Mouse (Mus musculus) left cerebral cortex, postnatal 25 days (tissue): ENCODE data around the gene Lima1. TPM values are rescaled to one million over a fixed set of nuclear protein-coding genes. Genes with fewer than 3 reads are reported as not detected.

Source experiments
- total RNA-seq, 2 experiments: library from RNA; stranded (reverse); gene quantifications; 2 replicates each; pipeline ENCODE4 v1.2.3; 2021

Lima1 gene
- total RNA-seq, 2 experiments from 2014 or later = 9.1 to 9.3 TPM

Other genes with a start within 250 kb of the Lima1 start
- gene Racgap1, start 223.8 kb downstream of the Lima1 start, total RNA-seq = 1 to 10 TPM; 6.8 to 9.2 TPM
- gene Asic1, start 205.1 kb downstream of the Lima1 start, total RNA-seq = 10 to 100 TPM; 73.8 to 78.5 TPM
- gene Smarcd1, start 173.3 kb downstream of the Lima1 start, total RNA-seq = 100 to 1,000 TPM; 159 to 164 TPM
- gene Gm17349, start 170.0 kb downstream of the Lima1 start, total RNA-seq = 1 to 10 TPM; 7.1 to 7.6 TPM
- gene Gpd1, start 157.9 kb downstream of the Lima1 start, total RNA-seq = 10 to 100 TPM; 86.4 to 88.3 TPM
- 100 to 1,000 TPM; 126 to 128 TPM for gene Cox14, start 149.8 kb downstream of the Lima1 start, total RNA-seq
- gene Cers5, start 102.6 kb downstream of the Lima1 start, total RNA-seq = 10 to 100 TPM; 38.8 to 39.6 TPM
- gene Fam186a, start 91.6 kb upstream of the Lima1 start, total RNA-seq = under 1 TPM in 1 of 2 experiments, not detected in 1; 0.05 TPM
- gene Larp4, start 94.6 kb upstream of the Lima1 start, total RNA-seq = 10 to 100 TPM; 47.0 to 47.3 TPM
- 10 to 100 TPM; 64.0 to 67.9 TPM for gene Dip2b, start 163.2 kb upstream of the Lima1 start, total RNA-seq